Mouse (Mus musculus) frontal cortex, postnatal 36 days (tissue): Measurements from ENCODE around the gene Ctf2.

Experiments
- DNase-seq, 2 experiments: peaks; one replicate each; pipeline ENCODE4 v3.0.0; 2022; ENCODE audit warnings: low spot score in 2 of 2

Gene Ctf2

DNA sequence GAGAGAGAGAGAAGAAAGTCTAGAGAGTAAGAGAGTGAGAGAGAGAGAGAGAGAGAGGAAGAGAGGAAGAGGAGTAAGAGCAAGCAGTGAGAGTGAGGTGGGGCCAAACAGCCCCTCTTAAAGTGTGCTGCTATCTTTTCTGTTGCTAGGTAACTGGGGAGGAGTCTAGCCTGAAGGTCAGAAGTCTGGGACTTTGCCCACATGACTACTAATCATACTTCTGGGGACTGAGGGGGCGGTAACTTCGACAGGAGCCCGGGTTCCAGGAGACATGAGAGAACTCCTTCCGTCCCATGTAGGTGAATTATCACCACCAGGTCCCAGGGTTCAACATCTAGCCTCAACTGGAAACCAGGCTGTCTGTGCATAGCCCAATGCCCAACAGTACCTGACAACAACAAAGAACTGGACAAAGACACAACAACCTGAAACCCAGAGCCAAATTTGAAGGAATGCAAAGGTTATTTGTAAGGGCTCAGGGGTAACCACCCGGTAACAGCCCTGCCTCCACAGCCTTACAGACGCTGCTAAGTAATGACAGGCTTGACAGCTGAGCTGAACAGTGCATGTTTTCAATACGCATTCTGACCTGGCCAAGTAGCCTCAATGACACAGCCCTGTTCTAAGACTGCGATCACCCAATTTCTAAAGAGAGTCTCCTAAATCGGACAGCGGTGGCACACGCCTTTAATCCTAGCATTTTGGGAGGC is 45.1 kb downstream of the Ctf2 start:
- DNase-seq: no peak

DNA sequence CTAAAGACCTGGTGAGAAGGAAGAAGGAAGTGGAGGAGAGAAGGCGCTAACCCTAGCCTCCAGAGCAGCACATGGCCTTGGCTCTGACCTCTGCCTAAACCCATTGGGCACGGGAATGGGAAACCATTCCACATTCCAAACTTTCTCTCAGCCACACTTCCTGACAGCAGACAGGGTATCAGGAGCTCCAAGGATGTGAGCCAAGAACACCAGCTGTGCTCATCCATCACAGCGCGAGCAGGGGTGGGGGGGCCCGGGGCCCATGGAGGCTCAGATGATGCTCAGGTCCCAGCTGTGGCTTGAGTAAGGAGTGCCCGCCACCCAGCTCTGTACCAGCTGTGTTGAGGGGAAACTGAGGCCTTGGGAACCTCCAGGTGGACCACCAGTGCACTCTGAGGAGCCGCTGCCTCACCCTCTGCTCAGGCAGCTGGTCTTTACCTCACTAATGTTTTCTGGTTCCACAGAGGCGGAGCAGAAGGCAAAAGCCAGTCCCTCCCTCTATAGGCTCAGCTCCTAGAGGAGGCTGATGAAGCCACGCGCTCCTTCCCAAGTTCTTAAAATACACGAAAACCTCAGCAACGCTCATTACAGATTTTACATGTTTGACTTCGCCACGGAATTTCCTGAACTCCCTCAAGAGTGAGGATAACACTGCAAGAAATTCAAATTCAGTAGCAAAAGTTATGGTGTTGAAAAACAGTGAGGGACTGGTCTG is 46.5 kb downstream of the Ctf2 start:
- DNase-seq: peak in 1 of 2 experiments; percentile 50

DNA sequence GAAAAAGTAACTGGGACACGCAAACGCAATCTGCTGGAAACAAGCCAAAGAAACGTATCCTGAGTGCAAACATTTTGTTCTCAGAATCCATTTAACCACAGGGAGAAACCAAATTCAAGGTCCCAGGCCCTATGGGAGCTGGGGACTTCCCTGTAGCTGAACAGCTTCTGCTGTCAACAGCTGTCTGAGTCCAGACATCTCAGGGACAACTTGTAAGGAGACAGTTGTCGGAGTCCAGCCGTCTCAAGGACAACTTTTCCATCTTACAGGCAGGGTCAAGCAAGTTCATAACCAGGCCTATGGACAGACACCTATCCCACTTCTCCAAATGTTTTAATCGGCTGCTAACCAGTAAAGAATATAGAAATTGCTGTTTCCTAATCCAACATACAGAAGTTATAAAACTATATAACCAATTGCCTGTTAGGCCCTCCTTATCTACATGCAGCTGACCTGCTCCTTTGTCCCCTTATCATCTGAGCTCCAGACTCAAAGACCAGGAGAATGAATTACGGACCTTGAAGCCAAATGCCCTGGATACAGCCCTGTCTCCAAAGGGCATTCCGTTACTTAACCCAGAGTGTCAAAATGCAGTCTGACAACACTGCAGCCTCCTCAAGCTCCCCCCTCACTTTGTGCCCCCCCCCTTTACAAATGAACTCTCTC is 49.9 kb downstream of the Ctf2 start:
- no peak for DNase-seq

DNA sequence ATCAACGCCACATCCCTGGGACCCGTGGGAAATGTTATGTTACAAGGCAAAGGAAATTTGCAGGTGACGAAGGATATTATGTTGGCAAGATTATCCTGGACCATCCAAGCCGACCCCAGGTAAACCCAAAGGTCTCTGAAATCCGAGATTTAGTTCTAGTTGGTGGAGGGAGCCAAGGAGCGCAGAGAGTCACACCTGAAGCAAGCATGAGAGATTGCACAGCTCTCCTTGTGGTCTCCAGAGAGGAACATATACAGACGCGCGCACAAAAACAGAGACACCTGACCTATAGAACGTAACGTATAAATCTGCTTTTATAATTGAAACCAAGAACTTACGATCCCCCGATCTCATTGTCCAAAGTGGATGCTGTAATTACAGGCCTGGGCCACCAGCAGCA is 51.4 kb downstream of the Ctf2 start:
- no peak for DNase-seq

DNA sequence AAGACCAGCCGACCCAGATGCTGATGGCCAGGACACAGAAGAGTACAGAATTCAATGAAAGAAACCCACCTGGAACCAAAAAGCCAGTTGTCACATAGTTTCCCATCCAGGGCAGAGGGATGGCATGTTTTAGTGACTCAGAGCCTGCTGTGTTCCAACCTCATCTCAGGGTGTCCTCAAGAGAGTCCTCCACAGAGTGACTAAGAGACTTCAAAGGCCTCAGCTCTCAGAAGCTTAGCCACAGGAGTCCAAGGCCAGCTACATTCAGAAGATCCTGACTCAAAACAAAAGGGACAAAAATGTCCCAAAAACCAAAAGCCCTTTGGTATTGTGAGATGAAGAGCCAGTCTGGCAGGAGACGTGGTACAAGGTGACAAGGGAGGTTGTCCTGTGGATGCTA is 53.2 kb downstream of the Ctf2 start:
- DNase-seq: no peak

DNA sequence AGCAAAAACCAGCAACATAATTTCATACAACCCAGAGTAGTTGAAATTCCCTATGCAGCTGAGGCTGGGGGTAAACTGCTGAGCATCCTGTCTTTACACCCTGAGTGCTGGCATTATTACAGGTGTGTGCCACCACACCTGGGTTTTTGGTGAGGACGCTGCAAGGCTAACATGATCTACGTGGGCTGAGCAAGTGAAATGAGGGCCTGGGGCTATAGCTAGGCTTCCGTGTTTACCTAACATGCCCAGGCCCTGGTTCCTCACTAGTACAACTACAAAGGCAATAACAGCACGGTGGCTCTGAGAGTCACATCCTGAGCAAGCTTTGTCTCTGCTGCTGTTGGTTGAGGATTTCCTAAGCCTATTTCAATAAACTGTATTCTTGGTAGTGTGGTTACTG is 54.4 kb downstream of the Ctf2 start:
- DNase-seq: no peak

DNA sequence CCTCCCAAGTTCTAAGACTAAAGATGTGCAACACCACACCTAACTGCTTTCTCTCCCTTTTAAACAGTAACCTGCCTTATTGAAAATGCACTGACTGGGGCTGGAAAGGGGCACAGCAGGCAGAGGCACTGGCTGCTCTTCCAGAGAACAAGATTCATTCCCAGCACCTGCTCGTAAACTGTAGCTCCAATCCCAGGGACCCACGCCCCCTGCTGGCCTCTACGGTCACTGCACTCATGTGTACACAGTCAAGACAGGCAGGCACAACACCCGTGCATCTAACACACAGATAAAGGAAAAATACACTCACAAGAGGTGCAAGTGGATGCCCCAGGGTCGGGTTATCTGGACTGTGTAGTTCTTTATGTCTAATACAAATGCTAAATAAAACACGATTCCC is 54.9 kb downstream of the Ctf2 start:
- no peak for DNase-seq

DNA sequence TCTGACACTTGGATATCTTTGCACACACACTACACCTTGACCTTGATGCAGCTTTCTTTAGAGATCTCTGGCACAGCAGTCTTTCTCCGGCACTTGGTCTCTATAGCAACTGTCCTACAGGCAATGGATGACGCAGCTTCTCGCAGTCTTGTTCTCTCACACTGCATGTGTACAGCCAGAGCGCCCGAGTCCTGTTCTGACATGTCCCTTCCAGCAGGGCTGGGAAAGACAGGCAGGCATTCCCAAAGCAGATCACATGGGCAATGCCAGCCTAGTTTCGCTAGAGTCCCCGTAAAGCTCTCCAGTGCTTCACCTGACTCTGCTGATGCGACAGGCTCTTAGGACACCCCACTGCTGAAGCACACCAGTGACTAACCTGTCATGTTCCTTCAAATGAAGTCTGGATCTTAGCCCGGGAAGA is 56.6 kb downstream of the Ctf2 start:
- peak in 1 of 2 experiments; percentile 48 for DNase-seq

DNA sequence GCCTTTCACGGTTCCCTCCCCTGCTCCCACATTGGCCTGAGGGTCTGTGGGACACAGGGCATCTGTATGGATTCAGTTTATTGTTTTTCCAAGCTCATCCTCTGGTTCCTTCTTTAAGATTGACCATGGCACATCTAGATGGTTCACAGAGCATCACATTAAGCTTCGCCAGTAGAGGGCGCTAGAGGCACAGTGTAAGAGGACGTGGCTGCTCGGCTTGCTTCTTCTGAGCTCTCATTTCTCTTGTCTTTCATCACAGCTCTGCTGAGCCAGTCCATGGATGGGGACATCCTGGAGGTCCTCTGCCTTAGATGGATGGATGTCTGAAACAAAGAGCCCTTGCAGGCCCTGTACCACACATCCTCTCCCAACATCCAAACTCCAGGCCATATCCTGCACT is 57.0 kb downstream of the Ctf2 start:
- peak; percentile 84 to 93 for DNase-seq

DNA sequence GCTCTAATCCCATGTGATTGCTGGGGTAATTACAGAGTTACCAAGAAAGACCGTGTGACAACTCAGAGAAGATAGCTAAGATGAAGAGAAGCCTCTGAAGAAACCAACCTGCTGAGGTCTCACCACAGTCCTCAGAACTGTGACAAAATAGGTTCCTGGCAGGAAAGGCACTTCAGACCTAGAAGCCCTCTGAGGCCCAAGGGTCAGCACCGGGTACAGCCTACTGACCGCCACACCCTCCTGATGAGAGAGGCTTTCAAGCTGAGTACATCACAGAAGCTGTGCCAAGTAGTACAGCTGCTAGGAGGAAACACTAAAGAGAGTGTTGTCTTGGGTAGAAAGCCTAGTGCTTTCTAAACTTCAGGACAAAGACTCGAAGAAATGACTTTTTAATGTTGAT is 59.2 kb downstream of the Ctf2 start:
- no peak for DNase-seq

DNA sequence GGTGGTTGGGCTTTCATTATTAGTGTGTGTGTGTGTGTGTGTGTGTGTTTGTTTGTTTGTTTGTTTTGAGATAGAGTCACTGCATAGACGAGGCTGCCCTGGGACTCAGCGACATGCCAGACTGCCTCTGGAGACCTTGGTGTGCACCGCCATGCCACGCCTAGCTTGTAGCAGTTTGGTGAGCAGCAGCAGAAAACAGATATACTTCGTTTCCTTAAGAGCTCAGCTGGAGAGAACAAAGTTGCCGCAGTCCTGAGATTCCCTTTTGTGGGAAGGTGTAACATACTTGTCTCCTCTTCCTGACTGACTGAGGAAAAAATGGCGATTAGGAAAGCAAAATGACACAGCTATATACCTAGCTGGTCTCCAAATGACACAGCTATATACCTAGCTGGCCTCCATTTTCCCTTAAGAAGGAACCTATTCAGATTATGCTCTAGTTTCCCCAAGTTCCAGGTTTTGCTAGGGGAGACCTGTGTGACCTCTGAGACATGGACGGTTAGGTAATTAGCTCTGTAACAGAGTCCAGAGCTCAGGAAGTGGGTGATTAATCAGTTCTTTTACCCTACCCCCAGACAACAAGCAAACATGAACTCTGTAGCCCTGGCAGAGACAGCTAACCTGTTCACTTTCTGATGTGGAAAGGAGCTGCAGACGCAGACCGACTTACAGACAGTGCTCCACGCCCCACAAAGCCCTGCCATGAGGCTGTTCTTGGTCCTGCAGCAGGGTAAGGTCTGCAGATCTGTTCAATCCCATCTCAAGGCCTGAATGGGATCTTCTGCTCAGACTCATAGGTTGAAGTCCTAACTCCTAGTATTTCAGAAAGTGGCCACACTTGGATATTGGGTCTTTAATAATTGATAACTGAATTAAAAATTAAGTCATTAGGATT is 59.8 kb downstream of the Ctf2 start:
- DNase-seq: no peak
